Mouse (Mus musculus): Measurements from ENCODE around the gene Gas7.

Gene Gas7

DNA sequence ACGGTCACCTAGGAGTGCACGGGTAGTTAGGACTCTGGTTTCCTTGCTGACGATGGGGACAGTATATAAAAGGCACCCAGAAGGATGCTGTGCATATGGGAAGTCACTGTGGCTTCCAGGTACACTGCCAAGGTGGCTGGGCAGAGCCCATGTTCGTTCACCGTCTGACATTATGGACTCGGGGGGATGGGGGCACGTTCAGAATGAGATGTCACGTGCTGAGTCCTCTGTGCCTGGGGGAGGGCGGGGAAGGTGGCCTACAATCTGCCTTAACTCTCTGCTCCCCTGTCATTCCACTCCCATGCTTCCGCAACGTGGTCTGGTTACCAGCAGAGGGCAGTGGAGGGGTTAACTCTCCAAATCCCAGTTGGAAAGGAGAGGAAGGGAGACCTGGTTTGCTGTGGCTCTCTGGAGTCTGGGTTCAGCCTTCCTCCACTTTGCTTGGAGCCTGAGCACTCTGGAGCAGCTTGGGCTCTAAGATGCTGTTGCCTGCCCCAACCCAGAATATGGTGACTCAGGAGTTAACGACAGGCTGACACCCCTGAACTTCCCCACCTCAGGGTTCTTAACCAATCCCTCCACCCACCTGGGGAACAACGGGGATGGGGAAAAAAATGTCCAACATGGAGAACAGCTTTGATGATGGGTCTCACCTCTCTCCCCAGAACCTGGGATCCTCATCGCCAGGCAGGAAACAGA, 197.1 kb downstream of the Gas7 start:
- no peak for DNase-seq (ENCODE audit: low read depth in 2 of 2, low spot score in 2 of 2)

- no peak for DNase-seq (ENCODE audit: low read depth in 2 of 2, low spot score in 2 of 2)
Measured at GRCm38 (mm10) chr11:67652893-67653255, 197.6 kb downstream of the Gas7 start.

GRCm38 (mm10) chr11:67653521-67654090, 198.4 kb downstream of the Gas7 start:
- DNase-seq (ENCODE audit: low read depth in 2 of 2, low spot score in 2 of 2) = no peak

- DNase-seq (ENCODE audit: low read depth in 2 of 2, low spot score in 2 of 2) = no peak
Measured at GRCm38 (mm10) chr11:67654514-67654913, 199.3 kb downstream of the Gas7 start.

GRCm38 (mm10) chr11:67655236-67655959, 200.2 kb downstream of the Gas7 start:
- no peak for DNase-seq (ENCODE audit: low read depth in 2 of 2, low spot score in 2 of 2)

DNA sequence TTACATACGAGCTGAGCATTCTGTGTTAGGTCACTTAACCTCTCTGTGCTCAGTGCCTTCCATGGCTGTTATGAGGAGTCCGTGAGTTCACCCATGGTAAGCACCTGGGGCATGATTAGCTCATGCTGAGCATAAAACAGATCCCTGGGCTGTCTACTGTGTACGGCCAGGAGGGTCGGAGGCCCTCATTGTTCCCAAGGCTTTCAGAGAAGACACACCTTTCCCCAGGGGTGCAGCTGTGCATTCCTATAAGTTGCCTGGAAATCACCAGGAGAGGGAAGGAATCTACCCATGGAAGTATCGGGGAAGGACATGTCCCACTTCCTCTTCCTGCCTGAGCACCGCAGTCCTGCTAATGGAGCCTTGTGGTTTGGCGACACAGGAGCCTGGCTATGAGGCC, 201.1 kb downstream of the Gas7 start:
- DNase-seq (ENCODE audit: low read depth in 2 of 2, low spot score in 2 of 2) = no peak

GRCm38 (mm10) chr11:67656811-67657210, 201.6 kb downstream of the Gas7 start:
- DNase-seq (ENCODE audit: low read depth in 2 of 2, low spot score in 2 of 2) = no peak

DNA sequence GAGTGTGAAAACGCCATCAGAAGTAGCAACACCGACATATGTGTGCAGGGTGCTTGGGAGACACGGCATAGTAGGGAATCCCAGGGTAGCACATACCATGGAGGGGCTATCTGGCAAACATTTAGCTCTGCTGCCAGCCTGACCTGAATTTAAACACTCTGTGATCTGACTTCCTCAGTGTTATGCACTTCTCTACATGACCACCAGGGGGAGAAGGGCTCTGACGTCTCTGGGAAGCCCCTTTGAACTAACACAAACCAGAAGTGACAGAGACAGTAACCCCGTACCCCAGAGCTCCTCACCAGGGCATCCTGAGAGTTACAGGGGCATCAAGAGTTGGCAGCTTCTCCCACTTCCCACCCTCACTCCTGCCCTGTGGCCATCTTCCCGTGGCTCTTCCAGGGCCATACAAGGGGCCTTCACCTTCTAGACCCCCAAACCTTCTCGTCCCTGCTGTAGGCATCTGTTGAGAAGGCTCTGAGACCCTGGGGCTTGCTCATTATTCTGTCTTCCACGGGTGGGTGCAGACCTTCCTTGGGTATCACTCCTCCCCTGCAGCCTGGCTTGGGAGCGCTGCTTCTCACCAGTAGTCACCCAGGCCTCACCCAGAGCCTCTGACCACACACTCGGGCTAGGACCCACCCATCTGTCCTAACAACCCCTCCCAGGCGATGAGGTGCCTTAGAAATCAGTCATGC, 202.6 kb downstream of the Gas7 start:
- DNase-seq (ENCODE audit: low read depth in 2 of 2, low spot score in 2 of 2) = no peak

DNA sequence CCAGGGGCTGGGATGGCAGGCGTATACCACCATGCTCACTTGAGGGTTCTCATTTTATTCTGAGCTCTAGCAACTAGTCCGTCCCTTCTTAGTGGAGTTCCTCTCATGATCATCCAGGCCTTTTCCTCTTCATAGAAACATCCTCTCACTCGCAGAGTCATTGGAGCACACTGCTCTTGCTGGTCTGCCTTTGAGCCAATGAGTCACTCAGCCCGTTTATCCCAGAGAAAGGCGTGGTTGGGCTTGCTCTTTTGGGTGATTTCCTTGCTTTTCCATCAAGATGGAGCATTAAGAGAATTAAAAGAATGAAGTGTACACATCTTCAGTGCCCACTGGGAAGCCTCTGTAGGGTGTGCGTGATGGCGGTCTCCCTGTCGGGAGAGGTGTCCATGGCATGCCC, 206.2 kb downstream of the Gas7 start:
- DNase-seq (ENCODE audit: low read depth in 2 of 2, low spot score in 2 of 2) = no peak

DNA sequence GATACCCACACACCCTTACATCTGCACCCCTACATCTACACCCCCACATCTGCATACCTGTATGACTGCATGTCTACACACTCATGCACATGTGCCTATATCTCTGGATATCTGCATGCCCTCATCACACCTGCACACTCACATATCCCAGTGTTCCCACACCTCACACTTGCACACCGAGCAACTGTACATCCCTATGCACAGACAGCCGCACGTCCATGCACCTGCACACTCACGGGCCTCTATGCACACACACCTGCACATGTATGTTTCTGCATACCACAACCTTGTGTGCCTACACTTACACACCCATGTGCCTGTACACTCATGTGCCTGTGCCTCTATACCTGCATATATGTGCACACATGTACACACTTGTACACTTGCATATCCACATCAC, 208.2 kb downstream of the Gas7 start:
- DNase-seq (ENCODE audit: low read depth in 2 of 2, low spot score in 2 of 2) = no peak

- no peak for DNase-seq (ENCODE audit: low read depth in 2 of 2, low spot score in 2 of 2)
Measured at GRCm38 (mm10) chr11:67664261-67664660, 209.0 kb downstream of the Gas7 start.

DNA sequence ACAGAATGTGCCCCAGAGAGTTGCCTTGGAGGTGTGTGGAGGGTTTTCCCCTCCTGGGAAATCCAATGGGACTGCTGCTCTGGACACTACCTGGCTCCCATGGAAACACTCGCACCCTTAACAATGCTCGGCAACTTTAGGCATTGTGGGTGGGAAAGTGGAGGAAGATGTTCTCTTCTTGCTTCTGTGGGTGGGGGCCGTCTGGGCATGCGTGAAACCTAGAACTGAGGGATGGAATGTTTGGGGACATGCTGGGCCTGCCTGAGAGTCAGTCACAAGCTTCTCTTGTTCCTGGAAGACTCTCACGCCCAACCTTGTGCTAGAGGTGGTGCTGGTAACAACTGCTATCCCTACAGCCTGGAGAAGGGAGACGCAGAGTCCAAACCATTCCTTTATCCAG, 209.7 kb downstream of the Gas7 start:
- no peak for DNase-seq (ENCODE audit: low read depth in 2 of 2, low spot score in 2 of 2)

DNA sequence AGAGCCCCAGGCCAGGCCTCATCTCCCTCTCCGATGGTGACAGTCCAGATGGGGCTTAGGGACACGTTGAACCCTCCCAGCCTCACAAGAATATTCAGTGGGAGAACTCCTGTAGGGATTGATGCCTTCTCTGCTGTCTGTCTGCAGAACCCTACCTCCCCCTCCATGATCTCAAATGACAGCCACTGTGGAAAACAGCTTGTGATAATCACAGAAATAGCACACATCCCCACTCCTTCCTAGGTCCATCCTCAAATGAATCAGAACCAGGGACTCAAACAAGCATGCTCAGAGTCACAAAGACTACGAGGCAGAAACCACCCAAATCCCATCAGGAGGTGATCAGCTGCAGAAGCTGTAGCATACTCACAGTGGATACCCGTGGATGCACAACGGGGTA, 210.9 kb downstream of the Gas7 start:
- DNase-seq (ENCODE audit: low read depth in 2 of 2, low spot score in 2 of 2) = no peak

- DNase-seq (ENCODE audit: low read depth in 2 of 2, low spot score in 2 of 2) = no peak
Measured at GRCm38 (mm10) chr11:67667531-67668332, 212.5 kb downstream of the Gas7 start.

GRCm38 (mm10) chr11:67668460-67669007, 213.3 kb downstream of the Gas7 start:
- no peak for DNase-seq (ENCODE audit: low read depth in 2 of 2, low spot score in 2 of 2)

GRCm38 (mm10) chr11:67670031-67670430, 214.8 kb downstream of the Gas7 start:
- DNase-seq (ENCODE audit: low read depth in 2 of 2, low spot score in 2 of 2) = no peak

- DNase-seq (ENCODE audit: low read depth in 2 of 2, low spot score in 2 of 2) = no peak
Measured at GRCm38 (mm10) chr11:67672140-67672539, 216.9 kb downstream of the Gas7 start.

GRCm38 (mm10) chr11:67675562-67676540, 220.6 kb downstream of the Gas7 start:
- no peak for DNase-seq (ENCODE audit: low read depth in 2 of 2, low spot score in 2 of 2)

DNA sequence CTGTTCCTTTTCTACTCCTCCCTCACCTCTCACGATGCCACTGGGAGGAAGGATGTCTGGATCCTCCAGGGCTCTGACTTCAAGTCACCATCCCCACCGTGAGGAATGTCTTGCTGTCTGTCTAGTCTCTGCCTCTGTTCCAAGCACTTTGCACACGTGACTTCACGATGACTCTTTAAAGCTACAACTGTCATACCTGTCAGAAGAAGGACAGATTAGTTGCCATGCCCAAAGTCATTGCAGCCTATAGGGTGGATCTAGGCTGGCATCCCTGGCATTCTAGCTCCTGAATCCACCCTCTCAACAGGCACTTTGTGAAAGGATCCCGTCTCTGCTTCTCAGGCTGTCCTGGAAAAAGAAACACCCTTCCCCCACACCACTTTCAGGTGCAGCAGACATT, 224.1 kb downstream of the Gas7 start:
- no peak for DNase-seq (ENCODE audit: low read depth in 2 of 2, low spot score in 2 of 2)

GRCm38 (mm10) chr11:67679930-67680329, 224.7 kb downstream of the Gas7 start:
- no peak for DNase-seq (ENCODE audit: low read depth in 2 of 2, low spot score in 2 of 2)
